In the genomic region with DNA sequence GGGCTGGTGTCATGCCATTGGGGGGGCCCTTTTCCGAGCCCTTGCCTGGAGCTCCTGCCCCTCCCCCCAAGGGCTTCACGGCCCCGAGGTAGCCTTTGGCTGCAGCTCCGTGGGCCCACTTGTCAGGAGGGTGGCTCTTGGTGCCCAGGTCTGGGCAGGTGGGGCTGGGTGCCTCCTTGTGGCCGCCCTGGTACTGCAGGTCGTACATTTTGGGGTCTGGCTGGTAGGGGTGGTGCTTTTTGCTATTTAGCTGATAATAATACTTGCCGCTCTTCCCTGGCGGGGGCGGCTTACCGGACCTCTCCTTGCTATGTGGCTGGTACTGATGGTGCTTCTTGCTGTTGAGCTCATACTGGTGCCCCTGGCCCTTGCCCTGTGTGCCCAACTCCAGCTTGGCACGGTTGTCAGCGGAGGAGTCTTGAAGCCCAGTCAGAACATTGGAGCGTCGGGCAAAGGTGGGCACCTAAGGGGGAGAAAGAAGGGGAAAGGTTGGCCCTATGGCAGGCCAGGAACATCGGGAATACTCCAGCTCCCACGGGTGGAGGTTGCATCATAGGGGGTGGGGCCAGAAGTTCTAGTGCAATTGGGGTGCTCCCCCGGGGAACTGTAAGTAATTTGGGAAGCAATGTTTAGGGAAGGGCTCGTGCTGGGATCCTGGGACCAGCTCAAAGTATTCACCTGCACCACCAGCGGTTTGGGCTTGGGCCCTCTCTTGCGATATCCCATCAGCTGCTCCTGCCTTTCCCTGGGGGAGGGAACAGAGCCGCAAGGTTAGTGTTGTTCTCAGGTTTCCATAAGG, we compare ENCODE assay signal across 9 mouse cellular contexts. TPM values are rescaled to one million over a fixed set of nuclear protein-coding genes. Genes with fewer than 3 reads are reported as not detected.
DNase-seq lines count a peak whose midpoint lies in the region; ATAC-seq and TF ChIP-seq lines count a peak whose summit lies in the region.
"Had no signal": no experiment of that assay in that cellular context is flagged by ENCODE, and none has a peak within 500 bp of the region (broad histone marks: within the 10 kb centered on the region; RNA-seq: fewer than 3 reads in every experiment).

No protein-coding gene starts in this region.

- H3K9ac ChIP-seq in forebrain, postnatal 0 days, result no peak overlapping the region
- H3K9ac ChIP-seq in limb, embryonic 12.5 days (replicated peaks), result 0 out of 2 replicates have a peak overlapping the region, but pooled peaks have one; percentile 9

- no peak overlapping the region for H3K4me2 ChIP-seq in forebrain, postnatal 0 days (ENCODE audit: low read depth)
- peak overlapping the region; percentile 95; the same call in 1 of the 2 replicates for H3K4me2 ChIP-seq in limb, embryonic 12.5 days

- peaks cover 39% of the 10 kb centered on the region for H3K4me1 ChIP-seq in forebrain, postnatal 0 days (ENCODE audit: insufficient read depth)
- peaks cover 73% of the 10 kb centered on the region for H3K4me1 ChIP-seq in limb, embryonic 12.5 days (replicated peaks)

- intact Hi-C loops in gastrocnemius, adult 2 months (cut with DNase I), result no loop called here
- intact Hi-C loops in gastrocnemius, postnatal 14 days (cut with DNase I; ENCODE audit: low total_unique reads), result loop anchor here (10.0 kb wide), 2 partner anchors 47 to 103 kb away; no protein-coding TSS in a partner anchor

- no peak overlapping the region for H3K27ac ChIP-seq in gastrocnemius, adult 2 months
- no peak overlapping the region for H3K27ac ChIP-seq in forebrain, postnatal 0 days (ENCODE audit: low read depth, low read length)
- H3K27ac ChIP-seq in limb, embryonic 12.5 days, result no peak overlapping the region

- H3K4me3 ChIP-seq in gastrocnemius, adult 2 months, result no peak overlapping the region
- H3K4me3 ChIP-seq in forebrain, postnatal 0 days (ENCODE audit: low read depth, low read length), result no peak overlapping the region
- H3K4me3 ChIP-seq in limb, embryonic 12.5 days (replicated peaks), result peak overlapping the region; percentile 21

- H3K36me3 ChIP-seq in forebrain, postnatal 0 days (ENCODE audit: insufficient read depth), result peaks cover 20% of the 10 kb centered on the region
- H3K36me3 ChIP-seq in limb, embryonic 12.5 days, result peaks cover 21% of the 10 kb centered on the region
- H3K36me3 ChIP-seq: G1E had no signal

- peak; percentile 58 for TF ChIP-seq CTCF in gastrocnemius, adult 2 months (IDR thresholded peaks at IDR 0.05)
- TF ChIP-seq CTCF in forebrain, postnatal 0 days (IDR thresholded peaks at IDR 0.05; ENCODE audit: low read depth), result peak; percentile 73

- peaks cover 3% of the 10 kb centered on the region; the same call in 1 of the 2 replicates for H3K27me3 ChIP-seq in forebrain, postnatal 0 days (ENCODE audit: insufficient read depth, low read length)
- peaks cover 73% of the 10 kb centered on the region for H3K27me3 ChIP-seq in limb, embryonic 12.5 days

- peak; percentile 44 for DNase-seq in gastrocnemius, adult 2 months
- DNase-seq in gastrocnemius, postnatal 14 days, result no peak
- DNase-seq in B cell, adult 2 months, result peak; percentile 81 to 82
- DNase-seq in cerebellum, adult 18-20 months, result peak; percentile 30 to 59
- DNase-seq in forebrain, postnatal 0 days, result peak; percentile 23
- peak; percentile 25 to 65 for DNase-seq in natural killer cell, adult 2 months (ENCODE audit: low spot score in 2 of 2)
- no peak for DNase-seq in frontal cortex, postnatal 36 days (ENCODE audit: low spot score in 2 of 2)

- 31% methylated on average over 21 of the region's 21 CpGs for WGBS in forebrain, postnatal 0 days
- 10% methylated on average over 21 of the region's 21 CpGs for whole genome bisulfite sequencing in limb, embryonic 12.5 days

- H3K9me3 ChIP-seq in forebrain, postnatal 0 days (ENCODE audit: low read length), result no peaks in the 10 kb centered on the region
- H3K9me3 ChIP-seq in limb, embryonic 12.5 days, result no peaks in the 10 kb centered on the region

- ATAC-seq in forebrain, postnatal 0 days, result no peak
- no peak for ATAC-seq in limb, embryonic 12.5 days (ENCODE audit: insufficient number of reproducible peaks, insufficient read depth, low FRiP score, low TSS enrichment, low read depth)

RNA-seq across cellular contexts. Expression of a gene that starts 4.0 kb away (rescaled TPM):
- total RNA-seq in gastrocnemius, adult 2 months (2021), result 1 to 10 TPM; 2.1 to 2.2 TPM
- 1 to 10 TPM; 4.7 to 5.9 TPM for total RNA-seq in gastrocnemius, postnatal 14 days (2021)
- 36.1 and 38.6 TPM in 2 replicates for total RNA-seq in forebrain, postnatal 0 days (2014; rRNA removed)
- polyA plus RNA-seq in forebrain, postnatal 0 days (2015; fragmentation: Nextera tagmentation; extraction: Ambion mirVana), result 21.7 and 26.1 TPM in 2 replicates
- polyA plus RNA-seq in limb, embryonic 12.5 days (2016; fragmentation: Nextera tagmentation; extraction: Ambion mirVana), result 9.8 and 12.5 TPM in 2 replicates
- total RNA-seq: G1E had no signal

RNA-seq across cellular contexts. Expression of a gene that starts 41.3 kb away (rescaled TPM):
- 1 to 10 TPM; 1.5 to 1.6 TPM for total RNA-seq in gastrocnemius, adult 2 months (2021)
- total RNA-seq in gastrocnemius, postnatal 14 days (2021), result 1 to 10 TPM; 2.1 to 2.7 TPM
- total RNA-seq in forebrain, postnatal 0 days (2014; rRNA removed), result 14.2 and 21.9 TPM in 2 replicates
- 5.3 and 8.5 TPM in 2 replicates for polyA plus RNA-seq in forebrain, postnatal 0 days (2015; fragmentation: Nextera tagmentation; extraction: Ambion mirVana)
- 11.8 and 13.0 TPM in 2 replicates for polyA plus RNA-seq in limb, embryonic 12.5 days (2016; fragmentation: Nextera tagmentation; extraction: Ambion mirVana)
- total RNA-seq: G1E had no signal
- polyA plus RNA-seq: G1E had no signal

RNA-seq across cellular contexts. Expression of a gene that starts 59.3 kb away (rescaled TPM):
- total RNA-seq in gastrocnemius, adult 2 months (2021), result under 1 TPM; 0.69 to 0.95 TPM
- total RNA-seq in gastrocnemius, postnatal 14 days (2021), result 1 to 10 TPM; 1.4 to 1.9 TPM
- 9.2 and 15.2 TPM in 2 replicates for total RNA-seq in forebrain, postnatal 0 days (2014; rRNA removed)
- 6.4 TPM in 2 replicates for polyA plus RNA-seq in forebrain, postnatal 0 days (2015; fragmentation: Nextera tagmentation; extraction: Ambion mirVana)
- 121 and 122 TPM in 2 replicates for polyA plus RNA-seq in limb, embryonic 12.5 days (2016; fragmentation: Nextera tagmentation; extraction: Ambion mirVana)
- polyA plus RNA-seq: G1E had no signal

Comparison
In these comparisons a context has a peak if more than half of its experiments do, and no peak if none do; other contexts are left out.
1. DNase-seq: peak in gastrocnemius, adult 2 months (single experiment), B cell, adult 2 months (2 of 2), cerebellum, adult 18-20 months (2 of 2), forebrain, postnatal 0 days (single experiment) and natural killer cell, adult 2 months (2 of 2); none in gastrocnemius, postnatal 14 days (single experiment) and frontal cortex, postnatal 36 days (0 of 2).